Mouse (Mus musculus) ES-E14 (cell line): Measurements from ENCODE around the gene Dedd2.

Experiments
- CHD2 ChIP-seq: IDR thresholded peaks from 2 replicates; pipeline ENCODE4 v1.6.1; 2014; ENCODE audit warnings: mild to moderate bottlenecking, low read depth, low read length, inconsistent platforms
- HCFC1 ChIP-seq: IDR thresholded peaks from 2 replicates; pipeline ENCODE4 v1.6.1; 2012; ENCODE audit warnings: low read length, inconsistent platforms, borderline replicate concordance; ENCODE audit not compliant: insufficient read depth
- MAFK ChIP-seq: IDR thresholded peaks from 2 replicates; pipeline ENCODE4 v1.6.1; 2014; ENCODE audit warnings: mild to moderate bottlenecking, low read depth, low read length, inconsistent platforms; ENCODE audit not compliant: insufficient read depth
- ZC3H11A ChIP-seq: IDR thresholded peaks from 2 replicates; pipeline ENCODE4 v1.6.1; 2012; ENCODE audit warnings: low read depth, mild to moderate bottlenecking, inconsistent platforms, low read length, borderline replicate concordance
- ZNF384 ChIP-seq: IDR thresholded peaks from 2 replicates; pipeline ENCODE4 v1.6.1; 2012; ENCODE audit warnings: low read depth, low read length, inconsistent platforms

DNA sequence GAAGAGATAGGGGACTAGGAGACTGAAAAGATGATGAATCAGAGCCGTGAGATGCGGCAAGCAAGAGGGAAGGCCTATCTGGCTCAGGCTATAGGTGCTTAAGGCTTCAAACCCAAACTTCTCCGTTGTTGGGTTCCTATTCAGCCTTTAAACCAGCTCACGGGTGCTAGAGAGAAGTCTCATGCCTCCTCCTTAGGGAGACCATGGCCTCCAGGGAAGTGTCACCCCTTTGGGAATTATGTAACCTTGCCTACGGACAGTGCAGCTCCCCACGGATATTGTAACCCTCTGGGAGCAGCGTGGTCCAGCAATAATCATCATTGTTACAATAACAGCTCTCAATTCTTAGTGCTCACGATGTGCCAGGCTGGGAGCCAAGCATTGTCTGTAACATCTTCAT, 31.4 kb upstream of the Dedd2 start:
- no peak for TF ChIP-seq ZC3H11A
- TF ChIP-seq MAFK, result no peak
- TF ChIP-seq ZNF384, result no peak
- no peak for TF ChIP-seq CHD2
- no peak for TF ChIP-seq HCFC1
